Mouse (Mus musculus) cortical plate, adult 2 months (tissue): Measurements from ENCODE around the gene Arl5c.

Experiments used
- CTCF ChIP-seq: fragments of 200-500 bp; IDR thresholded peaks from 2 replicates; pipeline ENCODE4 v1.5.1; 2011; ENCODE audit warnings: mild to moderate bottlenecking, control low read depth, low read length; ENCODE audit not compliant: insufficient read depth; ENCODE audit errors: extremely low read depth
- POLR2A ChIP-seq: fragments of 200-500 bp; IDR thresholded peaks from 2 replicates; pipeline ENCODE4 v1.6.1; 2011; ENCODE audit warnings: mild to moderate bottlenecking, low read length, control low read depth; ENCODE audit not compliant: insufficient read depth; ENCODE audit errors: extremely low read depth

DNA sequence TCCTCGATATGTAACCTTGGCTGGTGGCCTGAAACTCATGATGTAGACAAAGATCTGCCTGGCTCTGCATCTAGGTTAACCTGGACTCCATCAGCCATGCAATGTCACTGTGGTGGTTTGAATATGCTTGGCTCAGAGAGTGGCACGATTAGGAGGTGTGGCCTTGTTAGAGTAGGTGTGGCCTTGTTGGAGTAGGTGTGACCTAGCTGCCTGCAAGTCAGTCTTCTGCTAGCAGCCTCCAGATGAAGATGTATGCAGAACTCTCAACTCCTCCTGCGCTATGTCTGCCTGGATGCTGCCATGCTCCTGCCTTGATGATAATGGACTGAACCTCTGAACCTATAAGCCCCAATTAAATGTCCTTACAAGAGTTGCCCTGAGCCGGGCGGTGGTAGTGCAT, 52.7 kb downstream of the Arl5c start:
- no peak for TF ChIP-seq POLR2A
- no peak for TF ChIP-seq CTCF
